Mouse (Mus musculus) thymus, postnatal 10 days (tissue): ENCODE measurements around the gene Morc3.

ENCODE experiments used
- DNase-seq, 2 experiments: peaks; one replicate each; pipeline ENCODE4 v3.0.0; 2021; ENCODE audit warnings: low spot score in 2 of 2

The Morc3 gene

GRCm38 (mm10) chr16:93920673-93921072 is 88.8 kb downstream of the Morc3 start:
- DNase-seq = no peak

- no peak for DNase-seq
Observed at GRCm38 (mm10) chr16:93922835-93923389, 91.0 kb downstream of the Morc3 start.

- DNase-seq = no peak
Observed at GRCm38 (mm10) chr16:93923788-93924187, 91.9 kb downstream of the Morc3 start.
